Mouse (Mus musculus): ENCODE measurements around the gene Mdk. TPM values are rescaled to one million over a fixed set of nuclear protein-coding genes. Genes with fewer than 3 reads are reported as not detected.

Mdk gene
- polyA plus RNA-seq, 1 experiment = 59.2 TPM

GRCm38 (mm10) chr2:91927826-91928533 is 4.1 kb downstream of the Mdk start:
- Histone ChIP-seq H3K27me3 (replicated peaks) (peaks cover 33% of the 10 kb centered on the region), H3K4me3 (replicated peaks) (peak overlapping the region; percentile 84), H3K4me1 (peaks cover 81% of the 10 kb centered on the region), H3K36me3 (replicated peaks; ENCODE audit: low read length) (peaks cover 49% of the 10 kb centered on the region), H3K9me3 (no peaks in the 10 kb centered on the region)
- no peak for TF ChIP-seq GATA1 (IDR thresholded peaks at IDR 0.05; ENCODE audit: borderline replicate concordance, low read length)
- no peak for TF ChIP-seq FLI1 (IDR thresholded peaks at IDR 0.05; ENCODE audit: low read length)

- H3K27me3 ChIP-seq (replicated peaks) = peaks cover 43% of the 10 kb centered on the region
- H3K9me3 ChIP-seq = no peaks in the 10 kb centered on the region
Measured at GRCm38 (mm10) chr2:91926949-91927348, 5.1 kb downstream of the Mdk start, which contains the start of gene Chrm4. Gene Chrm4 (plus strand): TSS chr2:91927249.

GRCm38 (mm10) chr2:91925442-91925841 is 6.7 kb downstream of the Mdk start:
- Histone ChIP-seq H3K9me3 (no peaks in the 10 kb centered on the region), H3K36me3 (replicated peaks; ENCODE audit: low read length) (peaks cover 24% of the 10 kb centered on the region), H3K4me3 (replicated peaks) (peak overlapping the region; percentile 66), H3K4me1 (peaks cover 81% of the 10 kb centered on the region), H3K27me3 (replicated peaks) (peaks cover 58% of the 10 kb centered on the region)
- TF ChIP-seq GATA1 (IDR thresholded peaks at IDR 0.05; ENCODE audit: borderline replicate concordance, low read length) (no peak), FLI1 (IDR thresholded peaks at IDR 0.05; ENCODE audit: low read length) (no peak)

More at GRCm38 (mm10) chr2:91926949-91927348, 5.1 kb downstream of the Mdk start, which contains the start of gene Chrm4:
- no peak for TF ChIP-seq FLI1 (IDR thresholded peaks at IDR 0.05; ENCODE audit: low read length)
- TF ChIP-seq GATA1 (IDR thresholded peaks at IDR 0.05; ENCODE audit: borderline replicate concordance, low read length) = no peak
- H3K4me3 ChIP-seq (replicated peaks) = peak within 1 kb of the TSS; percentile 84
- peaks cover 38% of the 10 kb centered on the region for H3K36me3 ChIP-seq (replicated peaks; ENCODE audit: low read length)
- H3K4me1 ChIP-seq = peaks cover 85% of the 10 kb centered on the region

- H3K27me3 ChIP-seq (replicated peaks) = peaks cover 58% of the 10 kb centered on the region
- H3K9me3 ChIP-seq = no peaks in the 10 kb centered on the region
- H3K4me1 ChIP-seq = peaks cover 78% of the 10 kb centered on the region
- peaks cover 22% of the 10 kb centered on the region for H3K36me3 ChIP-seq (replicated peaks; ENCODE audit: low read length)
- H3K4me3 ChIP-seq (replicated peaks) = no peak overlapping the region
- no peak for TF ChIP-seq FLI1 (IDR thresholded peaks at IDR 0.05; ENCODE audit: low read length)
- TF ChIP-seq GATA1 (IDR thresholded peaks at IDR 0.05; ENCODE audit: borderline replicate concordance, low read length) = no peak
Measured at GRCm38 (mm10) chr2:91924726-91925125, 7.4 kb downstream of the Mdk start.

GRCm38 (mm10) chr2:91923415-91924337 is 8.4 kb downstream of the Mdk start:
- Histone ChIP-seq H3K36me3 (replicated peaks; ENCODE audit: low read length) (peaks cover 18% of the 10 kb centered on the region), H3K4me3 (replicated peaks) (peak overlapping the region; percentile 91), H3K9me3 (no peaks in the 10 kb centered on the region), H3K4me1 (peaks cover 76% of the 10 kb centered on the region), H3K27me3 (replicated peaks) (peaks cover 58% of the 10 kb centered on the region)
- TF ChIP-seq GATA1 (IDR thresholded peaks at IDR 0.05; ENCODE audit: borderline replicate concordance, low read length) = no peak

GRCm38 (mm10) chr2:91922586-91923414 is 9.3 kb downstream of the Mdk start:
- Histone ChIP-seq H3K36me3 (replicated peaks; ENCODE audit: low read length) (peaks cover 21% of the 10 kb centered on the region), H3K4me1 (peaks cover 68% of the 10 kb centered on the region), H3K9me3 (no peaks in the 10 kb centered on the region), H3K4me3 (replicated peaks) (peak overlapping the region; percentile 91), H3K27me3 (replicated peaks) (peaks cover 58% of the 10 kb centered on the region)
- TF ChIP-seq FLI1 (IDR thresholded peaks at IDR 0.05; ENCODE audit: low read length) = no peak
- TF ChIP-seq GATA1 (IDR thresholded peaks at IDR 0.05; ENCODE audit: borderline replicate concordance, low read length) = no peak

GRCm38 (mm10) chr2:91921790-91922570 is 10.1 kb downstream of the Mdk start:
- Histone ChIP-seq H3K36me3 (replicated peaks; ENCODE audit: low read length) (peaks cover 29% of the 10 kb centered on the region), H3K27me3 (replicated peaks) (peaks cover 58% of the 10 kb centered on the region), H3K4me1 (peaks cover 63% of the 10 kb centered on the region), H3K9me3 (no peaks in the 10 kb centered on the region), H3K4me3 (replicated peaks) (peak overlapping the region; percentile 91)
- TF ChIP-seq GATA1 (IDR thresholded peaks at IDR 0.05; ENCODE audit: borderline replicate concordance, low read length) = no peak
- TF ChIP-seq FLI1 (IDR thresholded peaks at IDR 0.05; ENCODE audit: low read length) = no peak

GRCm38 (mm10) chr2:91921181-91921789 is 10.8 kb downstream of the Mdk start:
- peaks cover 56% of the 10 kb centered on the region for H3K27me3 ChIP-seq (replicated peaks)
- peaks cover 36% of the 10 kb centered on the region for H3K36me3 ChIP-seq (replicated peaks; ENCODE audit: low read length)

More at GRCm38 (mm10) chr2:91921181-91921789, 10.8 kb downstream of the Mdk start:
- TF ChIP-seq GATA1 (IDR thresholded peaks at IDR 0.05; ENCODE audit: borderline replicate concordance, low read length) = no peak
- peaks cover 58% of the 10 kb centered on the region for H3K4me1 ChIP-seq
- H3K4me3 ChIP-seq (replicated peaks) = peak overlapping the region; percentile 91
- H3K9me3 ChIP-seq = no peaks in the 10 kb centered on the region
